8 mouse cellular contexts compared by ENCODE assay signal in the genomic region with DNA sequence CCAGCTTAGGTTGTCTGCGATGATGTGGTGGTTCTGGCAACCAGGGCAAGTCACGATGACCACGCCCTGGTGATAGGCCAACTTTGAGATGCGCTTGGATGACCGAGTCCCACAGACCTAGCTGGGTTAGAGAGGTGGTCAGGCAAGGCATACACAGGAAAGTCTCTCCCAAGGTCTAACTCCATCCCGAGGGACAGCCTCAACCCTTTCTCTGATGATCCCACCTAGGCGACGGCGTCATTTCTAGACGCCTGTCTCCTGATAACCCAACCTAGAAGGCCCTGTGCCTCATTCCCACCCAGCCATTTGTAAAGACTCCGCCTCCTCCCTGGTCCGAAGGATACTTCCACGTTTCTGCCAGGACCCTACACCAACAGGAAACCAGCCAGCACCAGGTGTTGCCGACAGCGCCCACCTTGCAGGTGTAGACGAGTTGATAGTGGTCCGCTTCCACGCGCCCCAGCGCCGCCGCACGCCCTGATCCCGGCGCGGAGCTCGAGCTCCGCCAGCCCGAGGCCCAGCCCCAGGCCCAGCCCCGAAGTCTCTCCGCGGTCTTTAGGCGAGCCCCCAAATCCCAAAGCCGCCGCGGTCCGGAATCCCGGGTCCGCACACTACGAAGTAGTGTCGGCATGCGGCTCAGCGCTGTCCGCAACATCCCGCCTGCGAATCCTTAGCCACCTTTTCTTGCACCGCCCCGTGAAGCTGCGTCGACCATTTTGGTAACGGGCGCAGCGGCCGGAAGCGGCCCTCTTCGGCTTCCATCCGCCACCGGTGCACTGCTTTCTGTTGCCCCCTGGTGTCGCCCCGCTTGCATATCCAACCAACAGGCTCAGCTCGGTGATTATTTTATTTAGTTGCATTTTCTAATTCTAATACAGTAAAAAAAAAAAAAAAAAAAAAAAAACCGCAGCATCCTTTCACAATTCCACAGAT. TPM values are rescaled to one million over a fixed set of nuclear protein-coding genes. Genes with fewer than 3 reads are reported as not detected.
DNase-seq lines count a peak whose midpoint lies in the region; ATAC-seq and TF ChIP-seq lines count a peak whose summit lies in the region.

A gene (minus strand): TSS at position 753 of the 933 bp plus-strand sequence.

- peak; percentile 37 for TF ChIP-seq CTCF in bone marrow macrophage, adult 2 months (IDR thresholded peaks at IDR 0.05; ENCODE audit: low read depth, low read length)
- TF ChIP-seq CTCF in embryonic fibroblast, embryonic 13.5 days (IDR thresholded peaks at IDR 0.05; ENCODE audit: borderline replicate concordance, insufficient read depth, low read length), result peak; percentile 66; the same call in 1 of the 2 replicates

- H3K27me3 ChIP-seq in heart, embryonic 10.5 days (ENCODE audit: insufficient read depth, poor library complexity, severe bottlenecking), result no peaks in the 10 kb centered on the region
- H3K27me3 ChIP-seq in kidney, embryonic 15.5 days, result no peaks in the 10 kb centered on the region

- peak within 1 kb of the TSS; percentile 85 for H3K4me3 ChIP-seq in bone marrow macrophage, adult 2 months (ENCODE audit: insufficient read depth, low read length)
- H3K4me3 ChIP-seq in embryonic fibroblast, embryonic 13.5 days (ENCODE audit: insufficient read depth, low read length), result peak within 1 kb of the TSS; percentile 67
- peak within 1 kb of the TSS; percentile 86 for H3K4me3 ChIP-seq in heart, embryonic 10.5 days
- peak within 1 kb of the TSS; percentile 89 for H3K4me3 ChIP-seq in kidney, embryonic 15.5 days (replicated peaks)

- H3K9me3 ChIP-seq in heart, embryonic 10.5 days, result no peaks in the 10 kb centered on the region
- no peaks in the 10 kb centered on the region for H3K9me3 ChIP-seq in kidney, embryonic 15.5 days (replicated peaks)

- ATAC-seq in kidney, embryonic 15.5 days (replicated peaks; ENCODE audit: low FRiP score), result peak; percentile 74
- ATAC-seq in monocyte, adult 5-6 weeks (replicated peaks; ENCODE audit: insufficient number of reproducible peaks, low FRiP score, low TSS enrichment, poor library complexity, severe bottlenecking), result peak; percentile 84

- peak within 1 kb of the TSS; percentile 96 for H3K4me2 ChIP-seq in kidney, embryonic 15.5 days

- peak within 1 kb of the TSS; percentile 93 for H3K9ac ChIP-seq in kidney, embryonic 15.5 days

- WGBS in heart, embryonic 10.5 days, result 3% methylated on average over 62 of the region's 62 CpGs
- WGBS in kidney, embryonic 15.5 days, result 2% methylated on average over 62 of the region's 62 CpGs

- H3K36me3 ChIP-seq in heart, embryonic 10.5 days, result peaks cover 39% of the 10 kb centered on the region
- peaks cover 32% of the 10 kb centered on the region for H3K36me3 ChIP-seq in kidney, embryonic 15.5 days

- peaks cover 21% of the 10 kb centered on the region for H3K4me1 ChIP-seq in bone marrow macrophage, adult 2 months (ENCODE audit: control insufficient read depth, insufficient read depth, low read length)
- H3K4me1 ChIP-seq in embryonic fibroblast, embryonic 13.5 days (ENCODE audit: control insufficient read depth, insufficient read depth, low read length), result no peaks in the 10 kb centered on the region
- H3K4me1 ChIP-seq in heart, embryonic 10.5 days, result peaks cover 36% of the 10 kb centered on the region
- peaks cover 42% of the 10 kb centered on the region for H3K4me1 ChIP-seq in kidney, embryonic 15.5 days

- 0 out of 2 replicates have a peak, but pooled peaks have one; percentile 4 for TF ChIP-seq POLR2A in bone marrow macrophage, adult 2 months (IDR thresholded peaks at IDR 0.05; ENCODE audit: borderline replicate concordance, low read depth, low read length)
- peak; percentile 62 for TF ChIP-seq POLR2A in embryonic fibroblast, embryonic 13.5 days (IDR thresholded peaks at IDR 0.05; ENCODE audit: low read depth, low read length)

- peak; percentile 94 for DNase-seq in A20 (ENCODE audit: low read depth, low spot score)
- DNase-seq in heart, embryonic 10.5 days (ENCODE audit: low spot score), result peak; percentile 94
- DNase-seq in liver, result peak; percentile 91
- peak; percentile 92 to 96 for DNase-seq in spleen, postnatal 4 days (ENCODE audit: low spot score in 2 of 2)

- H3K27ac ChIP-seq in bone marrow macrophage, adult 2 months (ENCODE audit: insufficient read depth, low read depth, low read length), result peak within 1 kb of the TSS; percentile 54
- H3K27ac ChIP-seq in embryonic fibroblast, embryonic 13.5 days (ENCODE audit: insufficient read depth, low read length), result peak within 1 kb of the TSS; percentile 55
- H3K27ac ChIP-seq in heart, embryonic 10.5 days, result peak within 1 kb of the TSS; percentile 97
- H3K27ac ChIP-seq in kidney, embryonic 15.5 days, result peak within 1 kb of the TSS; percentile 91

RNA-seq across cellular contexts. Expression of the gene that starts here (rescaled TPM):
- 11.9 and 12.5 TPM in 2 replicates for polyA plus RNA-seq in bone marrow macrophage, adult 2 months (2012; ENCODE audit: insufficient read depth, insufficient read length, missing spikeins)
- 18.2 and 21.2 TPM in 2 replicates for polyA plus RNA-seq in embryonic fibroblast, embryonic 13.5 days (2011; ENCODE audit: insufficient read length, low read depth, missing spikeins)
- 32.7 and 34.7 TPM in 2 replicates for polyA plus RNA-seq in heart, embryonic 10.5 days (2016; fragmentation: Nextera tagmentation; extraction: Ambion mirVana)
- 29.8 and 31.9 TPM in 2 replicates for polyA plus RNA-seq in kidney, embryonic 15.5 days (2015; fragmentation: Nextera tagmentation; extraction: Ambion mirVana)
- total RNA-seq in monocyte, adult 5-6 weeks (2017), result 3.4 to 8.6 TPM (median 3.7 TPM) in 3 replicates

Comparison
In these comparisons a context has a peak if more than half of its experiments do, and no peak if none do; other contexts are left out.
1. Peak in every context shown above with its lines: DNase-seq, ATAC-seq, H3K4me3 ChIP-seq and H3K27ac ChIP-seq.